Mouse (Mus musculus): Measurements from ENCODE around the gene Plekhg2. TPM values are rescaled to one million over a fixed set of nuclear protein-coding genes. Genes with fewer than 3 reads are reported as not detected.

Gene Plekhg2
- polyA plus RNA-seq, 1 experiment from 2014 or later: 17.7 TPM

GRCm38 (mm10) chr7:28386462-28386861 is 14.1 kb upstream of the Plekhg2 start:
- Histone ChIP-seq H3K4me1 (ENCODE audit: control insufficient read depth, insufficient read depth, low read length) (peaks cover 6% of the 10 kb centered on the region), H3K27ac (ENCODE audit: low read depth, low read length) (no peak overlapping the region), H3K36me3 (ENCODE audit: control insufficient read depth, insufficient read depth, low read length) (peaks cover 43% of the 10 kb centered on the region), H3K27me3 (replicated peaks; ENCODE audit: control insufficient read depth, insufficient read depth, low read length) (no peaks in the 10 kb centered on the region), H3K4me2 (ENCODE audit: low read length) (no peak overlapping the region), H3K4me3 (ENCODE audit: low read depth, low read length) (no peak overlapping the region), H3K9me3 (replicated peaks; ENCODE audit: control insufficient read depth, low read length) (no peaks in the 10 kb centered on the region), H3K9ac (ENCODE audit: low read length) (no peak overlapping the region)
- ATAC-seq (peak; percentile 75), DNase-seq (ENCODE audit: low spot score) (peak; percentile 83)
- 17% methylated on average over 4 of the region's 4 CpGs for WGBS

DNA sequence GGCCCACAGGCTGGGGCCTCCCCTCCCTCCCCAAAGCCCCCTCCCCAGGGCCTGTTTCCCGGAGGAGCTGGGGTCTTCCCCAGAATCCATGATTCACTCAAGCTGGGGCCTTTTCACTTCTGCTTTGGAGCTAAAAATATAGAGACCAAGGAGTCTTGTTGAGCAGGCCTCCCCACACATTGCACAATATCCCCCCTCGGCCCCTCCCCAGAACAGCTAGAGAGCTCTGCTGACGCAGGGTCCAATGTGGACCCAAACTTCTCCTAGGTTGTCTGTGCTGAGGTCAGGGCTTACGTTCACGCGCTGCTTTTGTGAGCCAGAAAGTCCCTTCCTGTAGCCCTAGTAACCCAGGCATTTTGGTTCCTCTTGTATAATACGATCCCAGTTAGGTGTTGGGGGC is 13.6 kb upstream of the Plekhg2 start:
- H3K36me3 ChIP-seq (ENCODE audit: control insufficient read depth, insufficient read depth, low read length): peaks cover 43% of the 10 kb centered on the region

DNA sequence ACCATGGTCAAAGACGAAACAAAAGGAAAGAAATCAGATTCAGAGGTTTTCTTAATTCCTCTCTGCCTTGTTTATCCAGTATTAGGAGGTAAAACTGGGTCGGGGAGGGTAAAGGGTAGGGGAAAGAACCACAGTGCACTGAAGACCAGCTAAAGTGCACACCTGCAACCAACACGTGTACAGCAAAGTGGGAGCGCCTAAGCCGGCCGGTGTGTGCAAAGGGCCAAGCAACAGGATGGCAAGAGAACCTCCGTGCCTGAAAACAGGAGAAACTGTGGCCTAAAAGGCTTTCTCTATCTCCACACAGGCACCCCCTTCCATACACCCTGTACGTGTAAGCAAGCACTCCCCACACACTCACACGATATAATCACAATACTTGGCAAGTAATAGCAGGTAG is 12.8 kb upstream of the Plekhg2 start:
- Histone ChIP-seq H3K4me2 (ENCODE audit: low read length) (no peak overlapping the region), H3K9ac (ENCODE audit: low read length) (no peak overlapping the region), H3K27me3 (replicated peaks; ENCODE audit: control insufficient read depth, insufficient read depth, low read length) (no peaks in the 10 kb centered on the region), H3K27ac (ENCODE audit: low read depth, low read length) (no peak overlapping the region), H3K4me3 (ENCODE audit: low read depth, low read length) (no peak overlapping the region), H3K9me3 (replicated peaks; ENCODE audit: control insufficient read depth, low read length) (no peaks in the 10 kb centered on the region), H3K36me3 (ENCODE audit: control insufficient read depth, insufficient read depth, low read length) (peaks cover 38% of the 10 kb centered on the region), H3K4me1 (ENCODE audit: control insufficient read depth, insufficient read depth, low read length) (peaks cover 13% of the 10 kb centered on the region)
- DNase-seq (ENCODE audit: low spot score): no peak
- WGBS: 90% methylated on average over 9 of the region's 9 CpGs
- ATAC-seq: no peak

More for the DNA sequence above, 13.6 kb upstream of the Plekhg2 start:
- no peak overlapping the region for H3K27ac ChIP-seq (ENCODE audit: low read depth, low read length)
- no peaks in the 10 kb centered on the region for H3K9me3 ChIP-seq (replicated peaks; ENCODE audit: control insufficient read depth, low read length)
- no peaks in the 10 kb centered on the region for H3K27me3 ChIP-seq (replicated peaks; ENCODE audit: control insufficient read depth, insufficient read depth, low read length)
- H3K4me3 ChIP-seq (ENCODE audit: low read depth, low read length): no peak overlapping the region
- H3K4me1 ChIP-seq (ENCODE audit: control insufficient read depth, insufficient read depth, low read length): peaks cover 10% of the 10 kb centered on the region
- no peak overlapping the region for H3K4me2 ChIP-seq (ENCODE audit: low read length)
- WGBS: 88% methylated on average over 7 of the region's 7 CpGs
- no peak overlapping the region for H3K9ac ChIP-seq (ENCODE audit: low read length)
- no peak for DNase-seq (ENCODE audit: low spot score)
- ATAC-seq: 0 out of 2 replicates have a peak, but pooled peaks have one; percentile 7

DNA sequence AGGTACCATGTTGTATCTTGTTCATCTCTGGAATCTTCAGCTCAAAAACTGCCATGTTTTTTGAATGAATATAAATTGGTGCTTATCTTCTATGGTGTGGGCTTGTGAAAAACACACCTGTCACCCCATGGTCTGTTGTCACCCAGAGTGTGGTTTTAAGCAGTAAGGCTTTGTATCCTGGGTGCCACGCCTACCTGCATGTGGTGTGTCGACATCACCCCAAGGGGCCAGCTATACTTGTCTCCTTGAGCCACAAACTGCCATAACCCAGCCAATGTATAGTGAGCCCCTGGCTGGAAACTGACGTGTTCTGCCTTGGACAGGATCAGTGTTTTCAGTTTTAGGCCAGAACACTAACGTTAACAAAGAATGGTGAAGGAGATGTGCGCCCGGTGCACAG is 11.8 kb upstream of the Plekhg2 start:
- 80% methylated on average over 6 of the region's 6 CpGs for WGBS
- DNase-seq (ENCODE audit: low spot score) (no peak), ATAC-seq (no peak)
- Histone ChIP-seq H3K36me3 (ENCODE audit: control insufficient read depth, insufficient read depth, low read length) (peaks cover 27% of the 10 kb centered on the region), H3K9ac (ENCODE audit: low read length) (no peak overlapping the region), H3K4me3 (ENCODE audit: low read depth, low read length) (no peak overlapping the region), H3K27me3 (replicated peaks; ENCODE audit: control insufficient read depth, insufficient read depth, low read length) (no peaks in the 10 kb centered on the region), H3K9me3 (replicated peaks; ENCODE audit: control insufficient read depth, low read length) (no peaks in the 10 kb centered on the region), H3K4me2 (ENCODE audit: low read length) (no peak overlapping the region), H3K4me1 (ENCODE audit: control insufficient read depth, insufficient read depth, low read length) (peaks cover 17% of the 10 kb centered on the region), H3K27ac (ENCODE audit: low read depth, low read length) (no peak overlapping the region)

DNA sequence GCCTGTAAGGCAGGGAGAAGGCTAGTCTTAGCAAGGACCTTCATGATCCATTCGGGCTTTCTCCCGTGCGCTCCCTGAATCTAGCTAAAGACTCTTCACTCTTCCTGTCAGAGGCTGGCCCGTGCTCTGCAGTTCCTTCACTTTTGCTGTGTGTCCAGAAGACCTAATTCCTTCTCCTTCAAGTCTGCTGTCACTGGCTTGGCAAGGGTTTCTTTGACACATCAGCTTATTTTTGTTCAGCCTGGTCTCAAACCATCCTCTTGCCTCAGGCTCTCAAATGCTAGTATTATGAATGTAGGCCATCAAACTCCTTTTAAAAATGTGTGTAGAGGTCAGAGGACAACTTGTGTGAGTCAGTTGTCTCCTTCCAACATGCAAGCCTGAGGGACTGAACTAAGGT is 11.2 kb upstream of the Plekhg2 start:
- ATAC-seq (no peak), DNase-seq (ENCODE audit: low spot score) (no peak)
- no peaks in the 10 kb centered on the region for H3K27me3 ChIP-seq (replicated peaks; ENCODE audit: control insufficient read depth, insufficient read depth, low read length)
- H3K9ac ChIP-seq (ENCODE audit: low read length): no peak overlapping the region
- WGBS: 89% methylated on average over 4 of the region's 4 CpGs
- no peak overlapping the region for H3K4me2 ChIP-seq (ENCODE audit: low read length)
- peaks cover 22% of the 10 kb centered on the region for H3K36me3 ChIP-seq (ENCODE audit: control insufficient read depth, insufficient read depth, low read length)
- no peak overlapping the region for H3K27ac ChIP-seq (ENCODE audit: low read depth, low read length)
- no peak overlapping the region for H3K4me3 ChIP-seq (ENCODE audit: low read depth, low read length)
- H3K4me1 ChIP-seq (ENCODE audit: control insufficient read depth, insufficient read depth, low read length): peaks cover 19% of the 10 kb centered on the region
- no peaks in the 10 kb centered on the region for H3K9me3 ChIP-seq (replicated peaks; ENCODE audit: control insufficient read depth, low read length)

DNA sequence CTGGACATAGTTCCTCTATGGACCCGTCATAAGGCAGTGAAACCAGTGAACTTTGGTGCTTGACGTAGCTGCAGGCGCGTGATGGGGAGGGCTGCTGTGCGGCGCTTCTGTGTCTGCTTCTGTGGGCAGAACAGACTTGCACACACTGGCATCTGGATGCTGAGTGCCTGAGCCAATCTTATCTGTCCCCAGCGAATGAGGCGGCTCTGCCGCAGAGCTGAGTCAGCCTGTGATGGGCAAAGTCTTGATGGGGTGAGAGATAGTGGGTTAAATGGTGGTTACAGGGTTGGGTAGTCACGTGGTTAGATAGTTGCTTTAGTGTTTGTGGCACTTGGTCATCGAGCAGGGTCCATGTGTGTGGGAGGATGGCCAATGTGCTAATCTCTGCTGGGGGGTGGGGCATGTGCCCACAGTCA is 10.6 kb upstream of the Plekhg2 start:
- no peak for ATAC-seq
- no peak overlapping the region for H3K27ac ChIP-seq (ENCODE audit: low read depth, low read length)
- no peak overlapping the region for H3K4me2 ChIP-seq (ENCODE audit: low read length)
- no peak overlapping the region for H3K4me3 ChIP-seq (ENCODE audit: low read depth, low read length)
- WGBS: 80% methylated on average over 11 of the region's 11 CpGs
- no peak overlapping the region for H3K9ac ChIP-seq (ENCODE audit: low read length)
- H3K27me3 ChIP-seq (replicated peaks; ENCODE audit: control insufficient read depth, insufficient read depth, low read length): no peaks in the 10 kb centered on the region
- H3K9me3 ChIP-seq (replicated peaks; ENCODE audit: control insufficient read depth, low read length): no peaks in the 10 kb centered on the region
- no peak for DNase-seq (ENCODE audit: low spot score)
- H3K4me1 ChIP-seq (ENCODE audit: control insufficient read depth, insufficient read depth, low read length): peaks cover 25% of the 10 kb centered on the region
- H3K36me3 ChIP-seq (ENCODE audit: control insufficient read depth, insufficient read depth, low read length): peaks cover 16% of the 10 kb centered on the region

DNA sequence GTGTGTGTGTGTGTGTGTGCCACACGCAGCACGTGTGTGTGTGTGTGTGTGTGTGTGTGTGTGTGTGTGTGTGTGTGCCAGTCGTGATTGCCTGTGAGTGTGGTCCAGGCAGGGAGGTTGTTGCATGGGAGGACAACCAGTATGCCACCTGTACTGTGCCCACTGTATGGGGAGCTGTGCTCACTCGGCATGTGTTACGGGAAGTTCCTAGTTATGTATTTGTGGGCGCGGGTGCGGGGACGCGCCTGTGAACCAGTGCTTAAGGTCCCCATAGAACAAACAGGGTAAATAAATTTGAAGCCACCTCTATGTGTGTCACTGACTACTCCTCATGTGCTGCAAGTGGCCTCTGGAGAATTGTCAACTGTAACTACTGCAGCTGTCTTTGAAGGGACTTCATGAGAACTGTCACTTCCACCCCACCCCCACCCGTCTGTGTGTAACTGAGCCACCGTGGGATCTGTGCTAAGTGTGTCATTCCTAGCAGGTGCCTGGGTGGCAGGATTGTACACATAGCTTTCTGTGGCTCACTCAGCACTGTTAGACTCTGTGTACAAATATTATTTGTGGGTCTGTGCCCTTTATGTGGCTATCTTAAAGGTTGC is 10.1 kb upstream of the Plekhg2 start:
- 66% methylated on average over 11 of the region's 12 CpGs for WGBS
- H3K9me3 ChIP-seq (replicated peaks; ENCODE audit: control insufficient read depth, low read length): no peaks in the 10 kb centered on the region
- H3K27ac ChIP-seq (ENCODE audit: low read depth, low read length): no peak overlapping the region
- peaks cover 25% of the 10 kb centered on the region for H3K4me1 ChIP-seq (ENCODE audit: control insufficient read depth, insufficient read depth, low read length)
- no peak for ATAC-seq
- peak overlapping the region; percentile 46 for H3K4me2 ChIP-seq (ENCODE audit: low read length)
- no peak overlapping the region for H3K4me3 ChIP-seq (ENCODE audit: low read depth, low read length)
- DNase-seq (ENCODE audit: low spot score): no peak
- no peak overlapping the region for H3K9ac ChIP-seq (ENCODE audit: low read length)
- peaks cover 14% of the 10 kb centered on the region for H3K36me3 ChIP-seq (ENCODE audit: control insufficient read depth, insufficient read depth, low read length)
- no peaks in the 10 kb centered on the region for H3K27me3 ChIP-seq (replicated peaks; ENCODE audit: control insufficient read depth, insufficient read depth, low read length)

- H3K4me2 ChIP-seq (ENCODE audit: low read length): peak overlapping the region; percentile 46
- H3K9ac ChIP-seq (ENCODE audit: low read length): peak overlapping the region; percentile 55
- ATAC-seq (peak; percentile 17; the same call in 1 of the 2 replicates), DNase-seq (ENCODE audit: low spot score) (peak; percentile 39)
- no peak overlapping the region for H3K4me3 ChIP-seq (ENCODE audit: low read depth, low read length)
- H3K27me3 ChIP-seq (replicated peaks; ENCODE audit: control insufficient read depth, insufficient read depth, low read length): no peaks in the 10 kb centered on the region
- peak overlapping the region; percentile 60; the same call in 1 of the 2 replicates for H3K27ac ChIP-seq (ENCODE audit: low read depth, low read length)
- peaks cover 12% of the 10 kb centered on the region for H3K36me3 ChIP-seq (ENCODE audit: control insufficient read depth, insufficient read depth, low read length)
- 4% methylated on average over 18 of the region's 20 CpGs for WGBS
- H3K4me1 ChIP-seq (ENCODE audit: control insufficient read depth, insufficient read depth, low read length): peaks cover 25% of the 10 kb centered on the region
- H3K9me3 ChIP-seq (replicated peaks; ENCODE audit: control insufficient read depth, low read length): no peaks in the 10 kb centered on the region
Measured at GRCm38 (mm10) chr7:28381938-28382337, 9.5 kb upstream of the Plekhg2 start.

DNA sequence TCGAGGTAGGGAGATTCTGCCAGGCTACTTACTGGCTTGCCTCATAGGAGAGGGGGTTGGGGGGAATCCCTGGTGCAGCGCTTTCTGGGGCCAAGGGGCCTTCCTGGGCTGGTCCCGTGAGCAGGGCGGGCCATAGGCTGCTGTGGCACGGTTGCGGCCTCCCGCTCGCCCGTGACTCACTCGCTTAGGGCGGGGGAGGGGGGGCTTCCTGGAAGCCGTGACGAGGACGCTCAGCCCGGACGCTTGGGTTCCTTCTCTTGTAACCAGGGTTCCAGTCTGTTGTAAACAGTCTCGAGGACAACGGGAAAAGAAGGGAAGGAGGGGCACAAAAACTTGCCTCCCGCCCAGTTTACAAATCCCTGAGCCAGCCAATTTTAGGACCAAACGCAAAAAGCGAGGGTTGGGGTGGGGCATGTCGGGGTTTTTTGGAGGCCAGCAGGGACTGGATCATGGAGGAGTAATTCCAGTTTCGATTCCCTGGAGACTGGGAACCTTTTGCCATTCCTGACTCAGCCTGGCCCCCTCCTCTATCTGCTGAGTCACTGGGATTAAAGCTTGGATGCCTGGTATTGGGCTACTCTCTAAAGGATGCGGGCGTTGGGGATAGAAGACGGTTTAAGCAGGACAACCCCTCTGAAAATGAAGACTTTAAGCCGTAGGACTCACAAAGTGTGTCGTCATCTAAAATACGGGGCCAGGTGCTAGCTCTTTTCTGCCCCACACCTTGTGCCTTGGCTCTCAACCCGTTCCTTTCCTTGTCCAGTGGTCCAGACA is 8.8 kb upstream of the Plekhg2 start:
- H3K27me3 ChIP-seq (replicated peaks; ENCODE audit: control insufficient read depth, insufficient read depth, low read length): no peaks in the 10 kb centered on the region
- peak overlapping the region; percentile 55; the same call in 1 of the 2 replicates for H3K9ac ChIP-seq (ENCODE audit: low read length)
- peaks cover 29% of the 10 kb centered on the region for H3K4me1 ChIP-seq (ENCODE audit: control insufficient read depth, insufficient read depth, low read length)
- H3K27ac ChIP-seq (ENCODE audit: low read depth, low read length): peak overlapping the region; percentile 60; the same call in 1 of the 2 replicates
- H3K4me2 ChIP-seq (ENCODE audit: low read length): peak overlapping the region; percentile 46
- 10% methylated on average over 30 of the region's 30 CpGs for WGBS
- ATAC-seq: no peak
- DNase-seq (ENCODE audit: low spot score): peak; percentile 29
- no peak overlapping the region for H3K4me3 ChIP-seq (ENCODE audit: low read depth, low read length)
- H3K36me3 ChIP-seq (ENCODE audit: control insufficient read depth, insufficient read depth, low read length): peaks cover 11% of the 10 kb centered on the region
- no peaks in the 10 kb centered on the region for H3K9me3 ChIP-seq (replicated peaks; ENCODE audit: control insufficient read depth, low read length)

Data from forebrain, embryonic 14.5 days (tissue).